Mouse (Mus musculus): ENCODE data around the gene Brinp2.

The Brinp2 gene

GRCm38 (mm10) chr1:158356051-158356461, at the start of gene Brinp2:
Gene Brinp2, minus strand, starts transcription at chr1:158356326.
- no peaks in the 10 kb centered on the region for H3K36me3 ChIP-seq (ENCODE audit: control insufficient read depth, insufficient read depth, low read length, poor library complexity, severe bottlenecking)
- H3K27me3 ChIP-seq (ENCODE audit: control insufficient read depth, insufficient read depth, low read length, poor library complexity, severe bottlenecking), result no peaks in the 10 kb centered on the region
- no peak for DNase-seq (ENCODE audit: low read depth, low spot score)

GRCm38 (mm10) chr1:158400898-158401297, 44.8 kb upstream of the Brinp2 start:
- no peak for DNase-seq (ENCODE audit: low read depth, low spot score)

GRCm38 (mm10) chr1:158397058-158397457, 40.9 kb upstream of the Brinp2 start:
- no peaks in the 10 kb centered on the region for H3K27me3 ChIP-seq (ENCODE audit: control insufficient read depth, insufficient read depth, low read length, poor library complexity, severe bottlenecking)
- H3K36me3 ChIP-seq (ENCODE audit: control insufficient read depth, insufficient read depth, low read length, poor library complexity, severe bottlenecking), result no peaks in the 10 kb centered on the region
- DNase-seq (ENCODE audit: low read depth, low spot score), result no peak

More at GRCm38 (mm10) chr1:158400898-158401297, 44.8 kb upstream of the Brinp2 start:
- Histone ChIP-seq H3K36me3 (ENCODE audit: control insufficient read depth, insufficient read depth, low read length, poor library complexity, severe bottlenecking) (no peaks in the 10 kb centered on the region), H3K27me3 (ENCODE audit: control insufficient read depth, insufficient read depth, low read length, poor library complexity, severe bottlenecking) (no peaks in the 10 kb centered on the region)

- H3K27me3 ChIP-seq (ENCODE audit: control insufficient read depth, insufficient read depth, low read length, poor library complexity, severe bottlenecking), result no peaks in the 10 kb centered on the region
- no peak for DNase-seq (ENCODE audit: low read depth, low spot score)
- no peaks in the 10 kb centered on the region for H3K36me3 ChIP-seq (ENCODE audit: control insufficient read depth, insufficient read depth, low read length, poor library complexity, severe bottlenecking)
Measured at GRCm38 (mm10) chr1:158390693-158391092, 34.6 kb upstream of the Brinp2 start.

- no peak for DNase-seq (ENCODE audit: low read depth, low spot score)
- no peaks in the 10 kb centered on the region for H3K36me3 ChIP-seq (ENCODE audit: control insufficient read depth, insufficient read depth, low read length, poor library complexity, severe bottlenecking)
- no peaks in the 10 kb centered on the region for H3K27me3 ChIP-seq (ENCODE audit: control insufficient read depth, insufficient read depth, low read length, poor library complexity, severe bottlenecking)
Measured at GRCm38 (mm10) chr1:158388995-158389394, 32.9 kb upstream of the Brinp2 start.

GRCm38 (mm10) chr1:158386781-158387180, 30.7 kb upstream of the Brinp2 start:
- no peak for DNase-seq (ENCODE audit: low read depth, low spot score)
- Histone ChIP-seq H3K27me3 (ENCODE audit: control insufficient read depth, insufficient read depth, low read length, poor library complexity, severe bottlenecking) (no peaks in the 10 kb centered on the region), H3K36me3 (ENCODE audit: control insufficient read depth, insufficient read depth, low read length, poor library complexity, severe bottlenecking) (no peaks in the 10 kb centered on the region)

- DNase-seq (ENCODE audit: low read depth, low spot score), result no peak
- Histone ChIP-seq H3K36me3 (ENCODE audit: control insufficient read depth, insufficient read depth, low read length, poor library complexity, severe bottlenecking) (no peaks in the 10 kb centered on the region), H3K27me3 (ENCODE audit: control insufficient read depth, insufficient read depth, low read length, poor library complexity, severe bottlenecking) (no peaks in the 10 kb centered on the region)
Measured at GRCm38 (mm10) chr1:158385311-158385710, 29.2 kb upstream of the Brinp2 start.

GRCm38 (mm10) chr1:158383210-158383609, 27.1 kb upstream of the Brinp2 start:
- H3K27me3 ChIP-seq (ENCODE audit: control insufficient read depth, insufficient read depth, low read length, poor library complexity, severe bottlenecking), result no peaks in the 10 kb centered on the region
- H3K36me3 ChIP-seq (ENCODE audit: control insufficient read depth, insufficient read depth, low read length, poor library complexity, severe bottlenecking), result no peaks in the 10 kb centered on the region
- DNase-seq (ENCODE audit: low read depth, low spot score), result no peak

- H3K36me3 ChIP-seq (ENCODE audit: control insufficient read depth, insufficient read depth, low read length, poor library complexity, severe bottlenecking), result no peaks in the 10 kb centered on the region
- H3K27me3 ChIP-seq (ENCODE audit: control insufficient read depth, insufficient read depth, low read length, poor library complexity, severe bottlenecking), result no peaks in the 10 kb centered on the region
- no peak for DNase-seq (ENCODE audit: low read depth, low spot score)
Measured at GRCm38 (mm10) chr1:158382277-158382676, 26.2 kb upstream of the Brinp2 start.

- no peak for DNase-seq (ENCODE audit: low read depth, low spot score)
- H3K36me3 ChIP-seq (ENCODE audit: control insufficient read depth, insufficient read depth, low read length, poor library complexity, severe bottlenecking), result no peaks in the 10 kb centered on the region
- H3K27me3 ChIP-seq (ENCODE audit: control insufficient read depth, insufficient read depth, low read length, poor library complexity, severe bottlenecking), result no peaks in the 10 kb centered on the region
Measured at GRCm38 (mm10) chr1:158364461-158364860, 8.3 kb upstream of the Brinp2 start.

GRCm38 (mm10) chr1:158362292-158363101, 6.4 kb upstream of the Brinp2 start:
- no peaks in the 10 kb centered on the region for H3K36me3 ChIP-seq (ENCODE audit: control insufficient read depth, insufficient read depth, low read length, poor library complexity, severe bottlenecking)
- DNase-seq (ENCODE audit: low read depth, low spot score), result no peak
- no peaks in the 10 kb centered on the region for H3K27me3 ChIP-seq (ENCODE audit: control insufficient read depth, insufficient read depth, low read length, poor library complexity, severe bottlenecking)

- no peak for DNase-seq (ENCODE audit: low read depth, low spot score)
- Histone ChIP-seq H3K27me3 (ENCODE audit: control insufficient read depth, insufficient read depth, low read length, poor library complexity, severe bottlenecking) (no peaks in the 10 kb centered on the region), H3K36me3 (ENCODE audit: control insufficient read depth, insufficient read depth, low read length, poor library complexity, severe bottlenecking) (no peaks in the 10 kb centered on the region)
Measured at GRCm38 (mm10) chr1:158361964-158362291, 5.8 kb upstream of the Brinp2 start, which contains the start of gene Astn1. Gene Astn1, plus strand, starts transcription at chr1:158362273.

GRCm38 (mm10) chr1:158355177-158356050, 712 bp downstream of the Brinp2 start:
- no peak for DNase-seq (ENCODE audit: low read depth, low spot score)
- Histone ChIP-seq H3K36me3 (ENCODE audit: control insufficient read depth, insufficient read depth, low read length, poor library complexity, severe bottlenecking) (no peaks in the 10 kb centered on the region), H3K27me3 (ENCODE audit: control insufficient read depth, insufficient read depth, low read length, poor library complexity, severe bottlenecking) (no peaks in the 10 kb centered on the region)

- no peaks in the 10 kb centered on the region for H3K27me3 ChIP-seq (ENCODE audit: control insufficient read depth, insufficient read depth, low read length, poor library complexity, severe bottlenecking)
- DNase-seq (ENCODE audit: low read depth, low spot score), result no peak
- no peaks in the 10 kb centered on the region for H3K36me3 ChIP-seq (ENCODE audit: control insufficient read depth, insufficient read depth, low read length, poor library complexity, severe bottlenecking)
Measured at GRCm38 (mm10) chr1:158353656-158354371, 2.3 kb downstream of the Brinp2 start.
